Mouse (Mus musculus) neural tube, embryonic 11.5 days (tissue): ENCODE data around the gene Vps11. TPM values are rescaled to one million over a fixed set of nuclear protein-coding genes. Genes with fewer than 3 reads are reported as not detected.
A peak's percentile ranks its signal among the peaks of the same experiment; 100 is the strongest.
"Not testable (repeated sequence)": the region's sequence is repeated elsewhere in the genome, so short reads cannot be mapped to it uniquely, and the experiment has no call there.

Experiments
- ATAC-seq: fragments of 200-750 bp; cut with Nextera tagmentation; 2 replicates; pipeline ENCODE4 v1.8.0; 2017; ENCODE audit warnings: moderate number of reproducible peaks, mild to moderate bottlenecking, moderate TSS enrichment, moderate library complexity; ENCODE audit not compliant: insufficient read depth, low FRiP score, low TSS enrichment
- DNase-seq: peaks from one replicate; pipeline ENCODE4 v3.0.0-alpha.2; 2015; ENCODE audit warnings: low spot score
- H3K27ac ChIP-seq: fragments of 300-500 bp; sonication (generic); 2 replicates; pipeline ENCODE4 v1.5.1; 2014; ENCODE audit warnings: low read depth, mild to moderate bottlenecking, low read length
- H3K27me3 ChIP-seq: fragments of 300-500 bp; sonication (generic); 2 replicates; pipeline ENCODE4 v1.6.1; 2014; ENCODE audit warnings: mild to moderate bottlenecking, low read length, mixed read lengths; ENCODE audit not compliant: control insufficient read depth, insufficient read depth
- H3K36me3 ChIP-seq: fragments of 300-500 bp; sonication (generic); 2 replicates; pipeline ENCODE4 v1.6.1; 2014; ENCODE audit warnings: mild to moderate bottlenecking, low read length, moderate library complexity, mixed read lengths; ENCODE audit not compliant: control insufficient read depth, insufficient read depth
- H3K4me1 ChIP-seq: fragments of 300-500 bp; sonication (generic); 2 replicates; pipeline ENCODE4 v1.6.1; 2014; ENCODE audit warnings: low read length, mixed read lengths; ENCODE audit not compliant: control insufficient read depth, insufficient read depth
- H3K4me2 ChIP-seq: fragments of 300-500 bp; sonication (generic); 2 replicates; pipeline ENCODE4 v1.6.1; 2014; ENCODE audit warnings: low read depth, mild to moderate bottlenecking, moderate library complexity
- H3K4me3 ChIP-seq: fragments of 300-500 bp; sonication (generic); 2 replicates; pipeline ENCODE4 v1.5.1; 2014; ENCODE audit warnings: low read depth, low read length
- H3K9ac ChIP-seq: fragments of 300-500 bp; sonication (generic); 2 replicates; pipeline ENCODE4 v1.6.1; 2014; ENCODE audit warnings: mild to moderate bottlenecking, low read length
- H3K9me3 ChIP-seq: fragments of 300-500 bp; sonication (generic); 2 replicates; pipeline ENCODE4 v1.6.1; 2016; ENCODE audit warnings: low read length; ENCODE audit not compliant: control insufficient read depth
- WGBS: fragments of 180-500 bp; shearing (Covaris S2); extraction: QIAGEN DNeasy Blood & Tissue Kit; methylation state at CpG from one replicate; pipeline ENCODE4 v1.1.7; 2014; 5-methylcytosine and 5-hydroxymethylcytosine counted together
- polyA plus RNA-seq: library from polyadenylated mRNA; unstranded; fragments of >200 nt; fragmentation: Nextera tagmentation; extraction: Ambion mirVana; gene quantifications from 2 replicates; pipeline ENCODE4 v1.2.1, GENCODE M21; 2014

Vps11 gene
- polyA plus RNA-seq, 1 experiment from 2014 or later = 32.9 TPM

- ATAC-seq (no peak), DNase-seq (no peak)
- Histone ChIP-seq H3K9me3 (no peaks in the 10 kb centered on the region), H3K27me3 (no peaks in the 10 kb centered on the region), H3K4me3 (peak within 1 kb of the TSS; percentile 84), H3K4me2 (peak within 1 kb of the TSS; percentile 81), H3K36me3 (no peaks in the 10 kb centered on the region), H3K9ac (peak within 1 kb of the TSS; percentile 92), H3K4me1 (peaks cover 5% of the 10 kb centered on the region; the same call in 1 of the 2 replicates), H3K27ac (peak within 1 kb of the TSS; percentile 84)
- 7% methylated on average over 12 of the region's 12 CpGs for WGBS
Measured at GRCm38 (mm10) chr9:44325768-44326370, 35.6 kb downstream of the Vps11 start, which contains the start of gene Dpagt1. Gene Dpagt1 (plus strand): TSS chr9:44326019.

DNA sequence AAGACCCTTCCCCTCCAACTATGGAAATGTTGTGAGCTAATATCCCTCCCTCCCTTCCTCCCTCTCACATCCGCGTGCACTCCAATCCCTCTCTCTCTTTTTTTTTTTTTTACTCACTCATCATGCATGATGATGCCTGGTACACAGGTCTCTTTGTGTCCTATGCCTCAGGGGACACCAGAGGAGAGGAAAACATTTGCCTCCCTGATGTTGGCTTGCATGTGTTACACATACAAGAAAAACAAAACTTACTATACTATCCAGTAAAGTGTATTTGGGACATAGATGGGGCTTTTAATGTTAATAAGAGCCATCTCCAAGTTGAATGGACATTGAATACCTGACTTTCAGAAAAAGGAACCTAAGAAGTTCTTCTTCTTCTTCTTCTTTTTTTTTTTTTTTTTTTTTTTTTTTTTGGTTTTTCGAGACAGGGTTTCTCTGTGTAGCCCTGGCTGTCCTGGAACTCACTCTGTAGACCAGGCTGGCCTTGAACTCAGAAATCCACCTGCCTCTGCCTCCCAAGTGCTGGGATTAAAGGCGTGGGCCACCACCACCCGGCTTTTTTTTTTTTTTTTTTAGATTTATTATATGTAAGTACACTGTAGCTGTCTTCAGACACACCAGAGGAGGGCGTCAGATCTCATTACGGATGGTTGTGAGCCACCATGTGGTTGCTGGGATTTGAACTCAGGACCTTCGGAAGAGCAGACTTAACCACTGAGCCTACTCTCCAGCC lies 36.3 kb downstream of the Vps11 start:
- H3K27ac ChIP-seq, DNase-seq, H3K4me3 ChIP-seq, ATAC-seq, H3K9me3 ChIP-seq, H3K9ac ChIP-seq, H3K36me3 ChIP-seq, H3K27me3 ChIP-seq, H3K4me2 ChIP-seq: not testable (repeated sequence)
- H3K4me1 ChIP-seq = peaks cover 11% of the 10 kb centered on the region
- 76% methylated on average over 7 of the region's 8 CpGs for WGBS

DNA sequence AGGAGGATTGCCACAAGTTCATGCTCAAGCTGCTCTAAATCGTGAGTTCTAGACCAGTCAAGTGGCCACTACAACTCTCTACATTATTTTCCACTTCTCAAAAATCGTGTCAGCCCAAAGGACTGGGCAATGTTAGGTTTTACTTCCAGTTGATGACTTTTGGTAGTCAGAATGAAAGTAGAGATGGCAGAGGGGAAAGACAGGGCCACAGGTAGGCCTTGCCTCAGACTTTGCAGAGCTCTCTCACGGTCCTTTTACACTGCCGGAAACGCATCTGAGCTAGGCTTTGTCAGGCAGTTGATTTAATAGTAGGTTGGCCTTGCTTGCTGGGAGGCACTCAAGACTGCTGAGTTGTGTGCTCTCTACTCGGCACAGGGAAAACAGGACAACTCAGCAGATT lies 37.3 kb downstream of the Vps11 start:
- H3K27ac ChIP-seq = no peak overlapping the region
- H3K36me3 ChIP-seq = no peaks in the 10 kb centered on the region
- no peak overlapping the region for H3K9ac ChIP-seq
- DNase-seq (no peak), ATAC-seq (no peak)
- no peak overlapping the region for H3K4me3 ChIP-seq
- peaks cover 14% of the 10 kb centered on the region for H3K4me1 ChIP-seq
- H3K4me2 ChIP-seq = no peak overlapping the region
- WGBS = 69% methylated on average over 6 of the region's 6 CpGs
- H3K27me3 ChIP-seq = no peaks in the 10 kb centered on the region
- H3K9me3 ChIP-seq = no peaks in the 10 kb centered on the region

DNA sequence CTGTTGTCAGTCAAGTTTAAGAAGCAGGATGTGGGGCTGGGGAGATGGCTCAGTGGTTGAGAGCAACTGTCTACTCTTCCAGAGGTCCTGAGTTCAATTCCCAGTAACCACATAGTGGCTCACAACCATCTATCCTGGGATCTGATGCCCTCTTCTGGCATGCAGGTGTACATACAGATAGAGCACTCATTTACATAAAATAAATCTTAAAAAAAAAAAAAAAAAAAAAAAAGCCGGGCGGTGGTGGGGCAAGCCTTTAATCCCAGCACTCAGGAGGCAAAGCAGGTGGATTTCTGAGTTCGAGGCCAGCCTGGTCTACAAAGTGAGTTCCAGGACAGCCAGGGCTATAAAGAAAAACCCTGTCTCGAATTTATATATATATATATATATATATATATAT lies 37.8 kb downstream of the Vps11 start:
- 81% methylated on average over 4 of the region's 4 CpGs for WGBS
- H3K27ac ChIP-seq, H3K4me2 ChIP-seq, H3K4me3 ChIP-seq, ATAC-seq, H3K9me3 ChIP-seq, H3K36me3 ChIP-seq, H3K9ac ChIP-seq, DNase-seq, H3K27me3 ChIP-seq: not testable (repeated sequence)
- peaks cover 19% of the 10 kb centered on the region for H3K4me1 ChIP-seq

GRCm38 (mm10) chr9:44320799-44321133 lies 40.7 kb downstream of the Vps11 start:
- DNase-seq (no peak), ATAC-seq (no peak)
- Histone ChIP-seq H3K9ac (peak overlapping the region; percentile 85), H3K4me2 (peak overlapping the region; percentile 93), H3K27me3 (no peaks in the 10 kb centered on the region), H3K9me3 (no peaks in the 10 kb centered on the region), H3K27ac (0 out of 2 replicates have a peak overlapping the region, but pooled peaks have one; percentile 42), H3K36me3 (no peaks in the 10 kb centered on the region; the same call in 1 of the 2 replicates), H3K4me1 (peaks cover 21% of the 10 kb centered on the region), H3K4me3 (peak overlapping the region; percentile 91)
- WGBS = 28% methylated on average over 6 of the region's 6 CpGs

DNA sequence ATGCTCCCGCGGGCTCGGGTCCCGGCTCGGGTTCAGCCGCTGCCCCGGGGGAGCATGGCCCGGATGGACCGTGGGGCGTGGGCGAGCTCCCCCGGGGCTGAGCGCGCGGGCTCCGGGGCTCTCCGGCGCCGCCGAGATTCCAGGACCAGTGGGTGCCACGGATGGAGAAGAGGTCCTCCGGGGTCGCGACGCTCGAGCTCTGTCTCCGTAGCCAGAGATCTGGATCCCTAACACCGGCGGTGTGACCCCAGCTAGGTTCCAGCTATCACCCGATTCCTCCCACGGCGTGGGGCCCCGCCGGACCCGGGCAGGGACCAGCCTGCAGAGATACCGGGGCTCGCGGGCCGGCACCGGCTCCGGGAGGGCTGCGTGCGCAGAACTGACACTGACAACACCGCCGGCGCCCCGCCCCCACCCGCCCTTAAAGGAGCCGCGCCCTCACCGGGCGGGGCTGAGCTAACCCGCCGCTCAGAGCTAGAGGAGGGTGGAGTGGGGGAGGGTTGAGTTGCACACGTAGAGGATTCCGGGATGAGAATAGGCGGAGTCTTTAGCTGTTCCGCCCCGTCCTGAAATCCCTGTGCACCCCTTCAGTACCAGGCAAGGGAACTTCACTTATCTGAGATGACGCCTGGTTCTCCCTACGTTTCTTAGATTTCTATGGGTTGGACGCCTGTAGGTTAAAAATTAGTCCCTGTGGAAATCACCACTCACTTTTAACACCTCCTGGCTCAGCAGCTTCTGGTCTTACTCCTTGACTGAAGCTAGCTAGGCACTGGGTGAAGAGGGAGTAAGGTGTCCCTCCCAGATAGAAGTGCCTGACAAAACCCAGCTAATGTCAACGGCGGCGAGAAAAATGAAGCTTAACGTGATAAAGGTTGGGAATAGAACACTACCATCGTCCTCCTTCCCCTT lies 41.3 kb downstream of the Vps11 start, which contains the start of gene C2cd2l:
C2cd2l (minus strand) TSS at position 399 of the 912 bp plus-strand sequence.
- Histone ChIP-seq H3K36me3 (peaks cover 3% of the 10 kb centered on the region), H3K9me3 (no peaks in the 10 kb centered on the region), H3K27ac (0 out of 2 replicates have a peak within 1 kb of the TSS, but pooled peaks have one; percentile 42), H3K9ac (peak within 1 kb of the TSS; percentile 85), H3K4me3 (peak within 1 kb of the TSS; percentile 91), H3K27me3 (no peaks in the 10 kb centered on the region), H3K4me1 (peaks cover 21% of the 10 kb centered on the region), H3K4me2 (peak within 1 kb of the TSS; percentile 93)
- DNase-seq (peak; percentile 95), ATAC-seq (peak; percentile 99)
- WGBS = under 1% methylated on average over 66 of the region's 67 CpGs

GRCm38 (mm10) chr9:44319105-44319886 lies 42.2 kb downstream of the Vps11 start:
- no peak overlapping the region for H3K27ac ChIP-seq
- peak overlapping the region; percentile 85 for H3K9ac ChIP-seq
- DNase-seq = peak; percentile 49
- H3K4me1 ChIP-seq = peaks cover 21% of the 10 kb centered on the region
- H3K4me3 ChIP-seq = peak overlapping the region; percentile 91
- no peaks in the 10 kb centered on the region for H3K27me3 ChIP-seq
- WGBS = 3% methylated on average over 36 of the region's 37 CpGs
- peak overlapping the region; percentile 93 for H3K4me2 ChIP-seq
- no peaks in the 10 kb centered on the region for H3K9me3 ChIP-seq
- H3K36me3 ChIP-seq = peaks cover 6% of the 10 kb centered on the region
- 0 out of 2 replicates have a peak, but pooled peaks have one; percentile 23 for ATAC-seq

DNA sequence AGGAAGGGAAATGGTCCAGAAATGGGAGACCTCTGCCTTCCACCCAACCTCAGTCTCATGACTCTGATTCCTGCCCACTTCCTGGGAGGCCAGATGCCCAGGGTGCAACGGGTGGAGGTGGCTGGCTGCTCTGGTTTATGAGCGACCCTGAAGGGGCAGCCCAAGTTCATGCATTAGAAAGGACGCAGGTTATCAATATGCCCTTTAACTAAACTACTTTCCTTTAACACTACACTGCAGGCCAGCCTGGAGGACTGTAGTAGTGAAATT lies 42.7 kb downstream of the Vps11 start:
- no peaks in the 10 kb centered on the region for H3K27me3 ChIP-seq
- no peak for ATAC-seq
- H3K4me2 ChIP-seq = peak overlapping the region; percentile 93
- H3K4me3 ChIP-seq = peak overlapping the region; percentile 91
- no peaks in the 10 kb centered on the region for H3K9me3 ChIP-seq
- 44% methylated on average over 3 of the region's 3 CpGs for WGBS
- H3K9ac ChIP-seq = peak overlapping the region; percentile 14; the same call in 1 of the 2 replicates
- peaks cover 21% of the 10 kb centered on the region for H3K4me1 ChIP-seq
- H3K36me3 ChIP-seq = peaks cover 9% of the 10 kb centered on the region
- DNase-seq = no peak
- H3K27ac ChIP-seq = no peak overlapping the region
